Mouse (Mus musculus): Measurements from ENCODE around the gene Scfd2. TPM values are rescaled to one million over a fixed set of nuclear protein-coding genes. Genes with fewer than 3 reads are reported as not detected.
A peak's percentile ranks its signal among the peaks of the same experiment; 100 is the strongest.

Gene Scfd2
- total RNA-seq, 2 experiments from 2014 or later, result 13.3 TPM

- peak; percentile 53 to 55 for DNase-seq
- intact Hi-C loops (cut with DNase I), result loop anchor here (10.0 kb wide), 1 partner anchor 319 kb away; no protein-coding TSS in a partner anchor
These were observed 215.9 kb downstream of the Scfd2 start for GRCm38 (mm10) chr5:74315471-74316245.

GRCm38 (mm10) chr5:74314501-74314900 lies 217.1 kb downstream of the Scfd2 start:
- no peak for DNase-seq
- intact Hi-C loops (cut with DNase I), result loop anchor here (5.0 to 10.0 kb wide), 4 partner anchors 223 to 628 kb away; partner anchors contain the start of gene Fip1l1

GRCm38 (mm10) chr5:74313542-74313941 lies 218.0 kb downstream of the Scfd2 start:
- no peak for DNase-seq
- intact Hi-C loops (cut with DNase I), result loop anchor here (5.0 to 10.0 kb wide), 4 partner anchors 224 to 629 kb away; partner anchors contain the start of gene Fip1l1

- intact Hi-C loops (cut with DNase I), result loop anchor here (1.0 to 10.0 kb wide), 6 partner anchors 121 to 845 kb away; partner anchors contain the start of gene Fip1l1
- peak; percentile 59 to 61 for DNase-seq
These were observed 219.7 kb downstream of the Scfd2 start for GRCm38 (mm10) chr5:74311865-74312264.

GRCm38 (mm10) chr5:74311200-74311825 lies 220.2 kb downstream of the Scfd2 start:
- intact Hi-C loops (cut with DNase I), result loop anchor here (1.0 to 10.0 kb wide), 6 partner anchors 121 to 846 kb away; partner anchors contain the start of gene Fip1l1
- DNase-seq, result peak; percentile 75 to 83

GRCm38 (mm10) chr5:74310101-74310500 lies 221.5 kb downstream of the Scfd2 start:
- intact Hi-C loops (cut with DNase I), result loop anchor here (2.0 to 10.0 kb wide), 5 partner anchors 123 to 632 kb away; partner anchors contain the start of gene Fip1l1
- no peak for DNase-seq

GRCm38 (mm10) chr5:74307242-74307641 lies 224.3 kb downstream of the Scfd2 start:
- DNase-seq, result no peak
- intact Hi-C loops (cut with DNase I), result no loop called here

- no peak for DNase-seq
- intact Hi-C loops (cut with DNase I), result no loop called here
These were observed 225.9 kb downstream of the Scfd2 start for GRCm38 (mm10) chr5:74305533-74306189.

GRCm38 (mm10) chr5:74304767-74305166 lies 226.8 kb downstream of the Scfd2 start:
- DNase-seq, result peak; percentile 62
- intact Hi-C loops (cut with DNase I), result no loop called here

GRCm38 (mm10) chr5:74302331-74302730 lies 229.2 kb downstream of the Scfd2 start:
- intact Hi-C loops (cut with DNase I), result no loop called here
- DNase-seq, result no peak

- DNase-seq, result no peak
- intact Hi-C loops (cut with DNase I), result no loop called here
These were observed 230.1 kb downstream of the Scfd2 start for GRCm38 (mm10) chr5:74301443-74301842.

GRCm38 (mm10) chr5:74300931-74301330 lies 230.6 kb downstream of the Scfd2 start:
- intact Hi-C loops (cut with DNase I), result no loop called here

GRCm38 (mm10) chr5:74300140-74300539 lies 231.4 kb downstream of the Scfd2 start:
- intact Hi-C loops (cut with DNase I), result no loop called here
- DNase-seq, result peak; percentile 62 to 75

More at GRCm38 (mm10) chr5:74300931-74301330, 230.6 kb downstream of the Scfd2 start:
- DNase-seq, result no peak

- DNase-seq, result no peak
- intact Hi-C loops (cut with DNase I), result no loop called here
These were observed 234.4 kb downstream of the Scfd2 start for GRCm38 (mm10) chr5:74297113-74297512.

GRCm38 (mm10) chr5:74296096-74296495 lies 235.5 kb downstream of the Scfd2 start:
- DNase-seq, result no peak
- intact Hi-C loops (cut with DNase I), result no loop called here

GRCm38 (mm10) chr5:74293513-74293912 lies 238.0 kb downstream of the Scfd2 start:
- DNase-seq, result no peak
- intact Hi-C loops (cut with DNase I), result no loop called here

GRCm38 (mm10) chr5:74292050-74292449 lies 239.5 kb downstream of the Scfd2 start:
- intact Hi-C loops (cut with DNase I), result no loop called here
- DNase-seq, result no peak

GRCm38 (mm10) chr5:74291575-74291974 lies 240.0 kb downstream of the Scfd2 start:
- peak; percentile 48 to 54 for DNase-seq
- intact Hi-C loops (cut with DNase I), result no loop called here

- DNase-seq, result no peak
- intact Hi-C loops (cut with DNase I), result no loop called here
These were observed 241.6 kb downstream of the Scfd2 start for GRCm38 (mm10) chr5:74289957-74290356.

- intact Hi-C loops (cut with DNase I), result no loop called here
- DNase-seq, result no peak
These were observed 243.4 kb downstream of the Scfd2 start for GRCm38 (mm10) chr5:74288206-74288605.

GRCm38 (mm10) chr5:74286301-74286700 lies 245.3 kb downstream of the Scfd2 start:
- intact Hi-C loops (cut with DNase I), result no loop called here
- no peak for DNase-seq
